Mouse (Mus musculus) embryonic facial prominence, embryonic 12.5 days (tissue): ENCODE measurements around the gene Fcgr2b. TPM values are rescaled to one million over a fixed set of nuclear protein-coding genes. Genes with fewer than 3 reads are reported as not detected.

Experiments used
- ATAC-seq: fragments of 200-750 bp; cut with Nextera tagmentation; 2 replicates; pipeline ENCODE4 v1.8.0; 2017; ENCODE audit not compliant: insufficient number of reproducible peaks, insufficient read depth, low FRiP score, low TSS enrichment
- H3K27ac ChIP-seq: fragments of 300-500 bp; sonication (generic); 2 replicates; pipeline ENCODE4 v1.5.1; 2016; ENCODE audit warnings: mild to moderate bottlenecking
- H3K27me3 ChIP-seq: fragments of 300-500 bp; sonication (generic); 2 replicates; pipeline ENCODE4 v1.6.1; 2016; ENCODE audit warnings: mild to moderate bottlenecking, moderate library complexity
- H3K36me3 ChIP-seq: fragments of 300-500 bp; sonication (generic); 2 replicates; pipeline ENCODE4 v1.6.1; 2016; ENCODE audit warnings: mild to moderate bottlenecking
- H3K4me1 ChIP-seq: fragments of 300-500 bp; sonication (generic); 2 replicates; pipeline ENCODE4 v1.6.1; 2016
- H3K4me2 ChIP-seq: fragments of 300-500 bp; sonication (generic); replicated peaks from 2 replicates; pipeline ENCODE4 v1.6.1; 2016; ENCODE audit warnings: mild to moderate bottlenecking, moderate library complexity
- H3K4me3 ChIP-seq: fragments of 300-500 bp; sonication (generic); 2 replicates; pipeline ENCODE4 v1.5.1; 2016; ENCODE audit warnings: mild to moderate bottlenecking
- H3K9ac ChIP-seq: fragments of 300-500 bp; sonication (generic); 2 replicates; pipeline ENCODE4 v1.6.1; 2016; ENCODE audit warnings: mild to moderate bottlenecking, moderate library complexity
- H3K9me3 ChIP-seq: fragments of 300-500 bp; sonication (generic); 2 replicates; pipeline ENCODE4 v1.6.1; 2016; ENCODE audit warnings: mild to moderate bottlenecking, moderate library complexity
- WGBS: fragments of 180-500 bp; shearing (Covaris S2); methylation state at CpG from one replicate; pipeline ENCODE4 v1.1.7; 2016; 5-methylcytosine and 5-hydroxymethylcytosine counted together
- polyA plus RNA-seq: library from polyadenylated mRNA; unstranded; fragments of >200 nt; fragmentation: Nextera tagmentation; extraction: Ambion mirVana; gene quantifications from 2 replicates; pipeline ENCODE4 v1.2.1, GENCODE M21; 2016

Gene Fcgr2b
- polyA plus RNA-seq, 1 experiment from 2014 or later, result 0.32 TPM

GRCm38 (mm10) chr1:170919308-170919707 is 57.0 kb downstream of the Fcgr2b start:
- no peaks in the 10 kb centered on the region for H3K9me3 ChIP-seq
- no peaks in the 10 kb centered on the region for H3K27me3 ChIP-seq
- no peak overlapping the region for H3K4me2 ChIP-seq
- H3K9ac ChIP-seq, result no peak overlapping the region
- no peak overlapping the region for H3K27ac ChIP-seq
- no peaks in the 10 kb centered on the region for H3K36me3 ChIP-seq
- 93% methylated on average over 8 of the region's 8 CpGs for WGBS
- ATAC-seq, result no peak
- no peak overlapping the region for H3K4me3 ChIP-seq
- no peaks in the 10 kb centered on the region for H3K4me1 ChIP-seq

DNA sequence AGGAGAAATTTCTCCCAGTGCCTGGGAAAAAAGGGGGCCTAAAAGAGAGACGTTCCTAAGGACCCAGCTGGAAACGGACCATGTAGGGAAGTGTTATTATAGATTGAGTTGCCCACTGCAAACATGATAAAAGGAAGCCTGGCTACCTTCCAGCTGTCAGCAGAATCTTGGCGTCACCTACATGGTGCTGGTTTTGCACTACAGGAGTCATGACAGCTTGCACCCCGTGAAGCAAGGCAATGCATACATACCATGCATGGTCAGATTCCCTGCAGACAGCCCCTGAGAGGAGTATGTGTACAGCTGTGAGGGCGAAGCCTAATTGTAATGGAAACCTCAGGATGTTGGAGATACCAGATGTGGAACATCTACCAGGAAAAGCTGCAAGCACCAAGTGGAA is 60.7 kb downstream of the Fcgr2b start:
- no peak overlapping the region for H3K27ac ChIP-seq
- no peak for ATAC-seq
- H3K9me3 ChIP-seq, result no peaks in the 10 kb centered on the region
- H3K4me1 ChIP-seq, result no peaks in the 10 kb centered on the region
- no peak overlapping the region for H3K4me3 ChIP-seq
- H3K9ac ChIP-seq, result no peak overlapping the region
- no peaks in the 10 kb centered on the region; the same call in 1 of the 2 replicates for H3K27me3 ChIP-seq
- H3K36me3 ChIP-seq, result no peaks in the 10 kb centered on the region
- H3K4me2 ChIP-seq, result no peak overlapping the region
- 69% methylated on average over 5 of the region's 5 CpGs for WGBS

DNA sequence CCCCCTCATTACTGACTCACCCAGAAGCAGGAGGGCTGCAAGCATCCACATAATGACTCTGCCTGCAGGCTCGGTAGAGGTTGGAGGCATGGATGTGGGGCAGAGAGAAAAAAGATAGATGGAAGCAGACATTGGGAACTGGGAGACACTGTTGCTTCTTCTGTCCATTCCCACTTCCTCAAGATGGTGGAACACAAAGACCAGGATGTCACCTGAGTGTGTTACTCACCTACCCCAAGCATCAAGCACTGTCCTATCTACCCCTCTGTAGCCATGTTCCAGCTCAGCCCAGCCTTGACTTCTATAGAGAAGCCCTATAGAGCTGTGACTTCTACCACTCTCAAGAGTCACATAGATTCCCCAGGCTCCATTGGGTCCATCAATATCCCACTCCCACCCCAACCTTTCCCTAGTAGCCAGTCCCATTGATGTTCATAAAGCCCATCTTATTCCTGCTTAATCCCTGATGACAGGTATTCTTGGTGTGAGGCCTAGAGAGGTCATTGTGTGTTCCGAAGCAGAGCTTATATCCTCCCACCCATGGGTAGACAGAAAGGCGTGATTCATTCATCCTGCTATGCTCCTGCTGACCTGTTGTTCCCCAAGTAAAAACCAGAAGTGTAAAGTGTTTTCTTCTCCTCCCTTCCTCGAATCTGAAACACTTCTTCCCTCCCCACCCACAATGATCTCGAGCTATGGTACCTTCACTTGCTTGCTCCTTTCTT is 63.3 kb downstream of the Fcgr2b start, which contains the start of gene Fcrlb:
TSS of gene Fcrlb (minus strand) at position 51 of the 725 bp plus-strand sequence.
- Histone ChIP-seq H3K9me3 (no peaks in the 10 kb centered on the region), H3K27ac (no peak within 1 kb of the TSS), H3K27me3 (peaks cover 25% of the 10 kb centered on the region), H3K4me2 (no peak within 1 kb of the TSS), H3K4me1 (peaks cover 6% of the 10 kb centered on the region), H3K36me3 (no peaks in the 10 kb centered on the region), H3K4me3 (no peak within 1 kb of the TSS), H3K9ac (no peak within 1 kb of the TSS)
- 68% methylated on average over 5 of the region's 5 CpGs for WGBS
- ATAC-seq, result no peak

DNA sequence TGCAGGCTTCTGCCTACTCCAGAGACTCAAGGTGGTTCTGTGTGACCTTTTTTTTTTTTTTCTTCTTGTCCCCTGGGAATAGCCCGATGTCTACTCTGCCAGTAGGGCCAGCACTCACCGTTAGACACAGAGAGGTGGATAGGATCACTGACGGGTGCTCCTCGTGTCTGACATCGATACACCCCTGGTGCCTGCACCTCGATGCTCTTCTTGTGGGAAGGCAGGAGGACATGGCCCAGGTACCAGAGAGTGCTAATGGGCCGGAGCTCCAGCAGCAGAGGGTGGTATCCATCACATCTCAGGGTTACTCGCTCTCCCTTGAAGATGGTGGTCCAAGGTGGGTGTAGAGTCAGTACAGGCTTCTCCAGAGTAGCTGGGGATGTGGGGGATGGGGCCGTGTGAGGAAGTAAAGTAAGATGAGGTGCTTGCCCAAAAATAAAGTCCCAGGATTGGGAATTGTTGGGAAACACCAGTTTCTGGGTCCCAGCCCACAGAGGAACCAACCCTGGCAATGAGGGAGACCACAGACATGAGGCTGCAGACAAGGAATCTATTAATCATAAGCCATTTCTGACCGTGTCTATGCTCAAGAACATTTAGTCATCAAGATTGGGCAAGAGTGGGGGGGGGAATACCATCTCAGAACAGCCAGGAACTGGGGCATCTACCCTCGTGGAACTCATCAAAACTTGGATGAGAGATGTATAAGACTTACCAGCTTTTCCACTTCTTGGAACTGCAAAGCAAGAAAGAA is 64.3 kb downstream of the Fcgr2b start:
- Histone ChIP-seq H3K4me3 (no peak overlapping the region), H3K36me3 (no peaks in the 10 kb centered on the region), H3K4me1 (peaks cover 13% of the 10 kb centered on the region), H3K27ac (no peak overlapping the region), H3K4me2 (no peak overlapping the region), H3K9ac (no peak overlapping the region), H3K9me3 (no peaks in the 10 kb centered on the region), H3K27me3 (peaks cover 34% of the 10 kb centered on the region)
- WGBS, result 81% methylated on average over 11 of the region's 11 CpGs
- ATAC-seq, result no peak

Other genes starting within 250 kb of the Fcgr2b start
- 9.1 TPM in 2 replicates for gene Atf6, start 108.8 kb downstream of the Fcgr2b start, polyA plus RNA-seq
- gene Gm26620, start 91.5 kb downstream of the Fcgr2b start, polyA plus RNA-seq, result 0.79 TPM in 1 of 2 replicates, not detected in the other
- gene Dusp12, start 91.0 kb downstream of the Fcgr2b start, polyA plus RNA-seq, result 44.9 and 48.9 TPM in 2 replicates
- gene Fcrlb, start 63.6 kb downstream of the Fcgr2b start, polyA plus RNA-seq, result not detected in 2 replicates
- gene Fcrla, start 49.0 kb downstream of the Fcgr2b start, polyA plus RNA-seq, result not detected in 2 replicates
- gene Fcgr4, start 42.4 kb upstream of the Fcgr2b start, polyA plus RNA-seq, result 0.13 TPM in 1 of 2 replicates, not detected in the other
- gene Fcgr3, start 88.4 kb upstream of the Fcgr2b start, polyA plus RNA-seq, result 6.0 and 6.5 TPM in 2 replicates
- 1.4 and 1.8 TPM in 2 replicates for gene Cfap126, start 137.4 kb upstream of the Fcgr2b start, polyA plus RNA-seq
- gene Sdhc, start 174.1 kb upstream of the Fcgr2b start, polyA plus RNA-seq, result 210 and 216 TPM in 2 replicates
- 4.5 and 4.7 TPM in 2 replicates for gene Mpz, start 174.2 kb upstream of the Fcgr2b start, polyA plus RNA-seq
- 9.2 and 9.3 TPM in 2 replicates for gene Pcp4l1, start 219.7 kb upstream of the Fcgr2b start, polyA plus RNA-seq
- gene Nr1i3, start 237.4 kb upstream of the Fcgr2b start, polyA plus RNA-seq, result 0.08 and 0.26 TPM in 2 replicates
- 31.9 and 33.9 TPM in 2 replicates for gene Tomm40l, start 246.0 kb upstream of the Fcgr2b start, polyA plus RNA-seq
- gene Apoa2, start 248.5 kb upstream of the Fcgr2b start, polyA plus RNA-seq, result 3.5 and 3.7 TPM in 2 replicates